Mouse (Mus musculus) lung, postnatal 0 days (tissue): Measurements from ENCODE around the gene Pygm.

ENCODE experiments used
- CTCF ChIP-seq: IDR thresholded peaks from 2 replicates; pipeline ENCODE4 v1.5.1; 2016; ENCODE audit warnings: antibody characterized with exemption, mild to moderate bottlenecking
- EP300 ChIP-seq: IDR thresholded peaks from 2 replicates; pipeline ENCODE4 v1.6.1; 2016; ENCODE audit warnings: antibody characterized with exemption, mild to moderate bottlenecking, control low read depth

GRCm38 (mm10) chr19:6338171-6338570, 46.0 kb upstream of the Pygm start:
- TF ChIP-seq CTCF (no peak), EP300 (no peak)
